Mouse (Mus musculus): ENCODE data around the gene Mymk. TPM values are rescaled to one million over a fixed set of nuclear protein-coding genes. Genes with fewer than 3 reads are reported as not detected.

The Mymk gene
- polyA plus RNA-seq, 1 experiment from 2014 or later: 0.22 TPM

GRCm38 (mm10) chr2:27089238-27089637 lies 17.3 kb upstream of the Mymk start:
- H3K4me1 ChIP-seq (ENCODE audit: control insufficient read depth in 2 of 2, insufficient read depth in 2 of 2, low read length in 2 of 2): peaks cover 33 to 48% of the 10 kb centered on the region in 2 experiments
- no peak overlapping the region for H3K4me2 ChIP-seq (ENCODE audit: low read length)
- WGBS: 67% methylated on average over 1 of the region's 1 CpGs
- no peak overlapping the region for H3K4me3 ChIP-seq (ENCODE audit: control insufficient read depth in 1 of 2, insufficient read depth in 1 of 2, low read depth in 1 of 2, low read length in 2 of 2)
- no peak for ATAC-seq (ENCODE audit: insufficient number of reproducible peaks, insufficient read depth, low FRiP score, low read depth)
- H3K36me3 ChIP-seq (ENCODE audit: control insufficient read depth, insufficient read depth, low read length): 0 out of 2 replicates have a peak, but pooled peaks cover 13% of the 10 kb centered on the region
- no peak overlapping the region for H3K9ac ChIP-seq (ENCODE audit: low read length)
- H3K27ac ChIP-seq (replicated peaks in 1 of 2; ENCODE audit: control insufficient read depth in 1 of 2, insufficient read depth in 1 of 2, low read depth in 2 of 2, low read length in 2 of 2): no peak overlapping the region
- H3K27me3 ChIP-seq (ENCODE audit: control insufficient read depth, insufficient read depth, low read length): no peaks in the 10 kb centered on the region
- no peaks in the 10 kb centered on the region for H3K9me3 ChIP-seq (ENCODE audit: control insufficient read depth, low read length)

- Histone ChIP-seq H3K9ac (ENCODE audit: low read length) (no peak overlapping the region), H3K9me3 (ENCODE audit: control insufficient read depth, low read length) (no peaks in the 10 kb centered on the region), H3K27me3 (ENCODE audit: control insufficient read depth, insufficient read depth, low read length) (no peaks in the 10 kb centered on the region), H3K4me1 (ENCODE audit: control insufficient read depth in 2 of 2, insufficient read depth in 2 of 2, low read length in 2 of 2) (peaks cover 36 to 53% of the 10 kb centered on the region in 2 experiments), H3K27ac (replicated peaks in 1 of 2; ENCODE audit: control insufficient read depth in 1 of 2, insufficient read depth in 1 of 2, low read depth in 2 of 2, low read length in 2 of 2) (peak overlapping the region in 1 of 2 experiments; percentile 64; a peak in 1 of 4 replicates), H3K4me2 (ENCODE audit: low read length) (no peak overlapping the region), H3K36me3 (ENCODE audit: control insufficient read depth, insufficient read depth, low read length) (0 out of 2 replicates have a peak, but pooled peaks cover 14% of the 10 kb centered on the region), H3K4me3 (ENCODE audit: control insufficient read depth in 1 of 2, insufficient read depth in 1 of 2, low read depth in 1 of 2, low read length in 2 of 2) (no peak overlapping the region)
- 72% methylated on average over 5 of the region's 5 CpGs for WGBS
- no peak for ATAC-seq (ENCODE audit: insufficient number of reproducible peaks, insufficient read depth, low FRiP score, low read depth)
These were observed 16.7 kb upstream of the Mymk start for GRCm38 (mm10) chr2:27088700-27089099.

- H3K9ac ChIP-seq (ENCODE audit: low read length): no peak overlapping the region
- H3K4me3 ChIP-seq (ENCODE audit: control insufficient read depth in 1 of 2, insufficient read depth in 1 of 2, low read depth in 1 of 2, low read length in 2 of 2): no peak overlapping the region
- no peaks in the 10 kb centered on the region for H3K9me3 ChIP-seq (ENCODE audit: control insufficient read depth, low read length)
- no peak overlapping the region for H3K4me2 ChIP-seq (ENCODE audit: low read length)
- no peaks in the 10 kb centered on the region for H3K27me3 ChIP-seq (ENCODE audit: control insufficient read depth, insufficient read depth, low read length)
- ATAC-seq (ENCODE audit: insufficient number of reproducible peaks, insufficient read depth, low FRiP score, low read depth): peak; percentile 55; the same call in 1 of the 2 replicates
- 47% methylated on average over 18 of the region's 18 CpGs for WGBS
- H3K36me3 ChIP-seq (ENCODE audit: control insufficient read depth, insufficient read depth, low read length): 0 out of 2 replicates have a peak, but pooled peaks cover 14% of the 10 kb centered on the region
- H3K27ac ChIP-seq (replicated peaks in 1 of 2; ENCODE audit: control insufficient read depth in 1 of 2, insufficient read depth in 1 of 2, low read depth in 2 of 2, low read length in 2 of 2): peak overlapping the region; percentile 19 to 64; a peak in 3 of 4 replicates
- H3K4me1 ChIP-seq (ENCODE audit: control insufficient read depth in 2 of 2, insufficient read depth in 2 of 2, low read length in 2 of 2): peaks cover 40 to 54% of the 10 kb centered on the region in 2 experiments
These were observed 16.2 kb upstream of the Mymk start for GRCm38 (mm10) chr2:27088071-27088644.

- Histone ChIP-seq H3K4me2 (ENCODE audit: low read length) (no peak overlapping the region), H3K4me3 (ENCODE audit: control insufficient read depth in 1 of 2, insufficient read depth in 1 of 2, low read depth in 1 of 2, low read length in 2 of 2) (no peak overlapping the region), H3K9ac (ENCODE audit: low read length) (0 out of 2 replicates have a peak overlapping the region, but pooled peaks have one; percentile 11), H3K9me3 (ENCODE audit: control insufficient read depth, low read length) (no peaks in the 10 kb centered on the region), H3K4me1 (ENCODE audit: control insufficient read depth in 2 of 2, insufficient read depth in 2 of 2, low read length in 2 of 2) (peaks cover 40 to 54% of the 10 kb centered on the region in 2 experiments), H3K36me3 (ENCODE audit: control insufficient read depth, insufficient read depth, low read length) (0 out of 2 replicates have a peak, but pooled peaks cover 14% of the 10 kb centered on the region), H3K27ac (replicated peaks in 1 of 2; ENCODE audit: control insufficient read depth in 1 of 2, insufficient read depth in 1 of 2, low read depth in 2 of 2, low read length in 2 of 2) (peak overlapping the region; percentile 19 to 64; a peak in 2 of 4 replicates), H3K27me3 (ENCODE audit: control insufficient read depth, insufficient read depth, low read length) (no peaks in the 10 kb centered on the region)
- WGBS: 66% methylated on average over 5 of the region's 5 CpGs
- no peak for ATAC-seq (ENCODE audit: insufficient number of reproducible peaks, insufficient read depth, low FRiP score, low read depth)
These were observed 15.6 kb upstream of the Mymk start for GRCm38 (mm10) chr2:27087581-27087980.

GRCm38 (mm10) chr2:27086483-27087010 lies 14.6 kb upstream of the Mymk start:
- no peak for ATAC-seq (ENCODE audit: insufficient number of reproducible peaks, insufficient read depth, low FRiP score, low read depth)
- H3K9ac ChIP-seq (ENCODE audit: low read length): peak overlapping the region; percentile 4; the same call in 1 of the 2 replicates
- 0 out of 2 replicates have a peak, but pooled peaks cover 14% of the 10 kb centered on the region for H3K36me3 ChIP-seq (ENCODE audit: control insufficient read depth, insufficient read depth, low read length)
- no peaks in the 10 kb centered on the region for H3K27me3 ChIP-seq (ENCODE audit: control insufficient read depth, insufficient read depth, low read length)
- H3K4me3 ChIP-seq (ENCODE audit: control insufficient read depth in 1 of 2, insufficient read depth in 1 of 2, low read depth in 1 of 2, low read length in 2 of 2): no peak overlapping the region
- H3K27ac ChIP-seq (replicated peaks in 1 of 2; ENCODE audit: control insufficient read depth in 1 of 2, insufficient read depth in 1 of 2, low read depth in 2 of 2, low read length in 2 of 2): no peak overlapping the region
- WGBS: 74% methylated on average over 4 of the region's 4 CpGs
- no peak overlapping the region for H3K4me2 ChIP-seq (ENCODE audit: low read length)
- H3K9me3 ChIP-seq (ENCODE audit: control insufficient read depth, low read length): no peaks in the 10 kb centered on the region
- H3K4me1 ChIP-seq (ENCODE audit: control insufficient read depth in 2 of 2, insufficient read depth in 2 of 2, low read length in 2 of 2): peaks cover 40 to 56% of the 10 kb centered on the region in 2 experiments

GRCm38 (mm10) chr2:27085801-27086200 lies 13.8 kb upstream of the Mymk start:
- H3K4me2 ChIP-seq (ENCODE audit: low read length): no peak overlapping the region
- H3K4me3 ChIP-seq (ENCODE audit: control insufficient read depth in 1 of 2, insufficient read depth in 1 of 2, low read depth in 1 of 2, low read length in 2 of 2): no peak overlapping the region
- 3% methylated on average over 2 of the region's 2 CpGs for WGBS
- no peak for ATAC-seq (ENCODE audit: insufficient number of reproducible peaks, insufficient read depth, low FRiP score, low read depth)
- H3K36me3 ChIP-seq (ENCODE audit: control insufficient read depth, insufficient read depth, low read length): 0 out of 2 replicates have a peak, but pooled peaks cover 14% of the 10 kb centered on the region
- H3K9me3 ChIP-seq (ENCODE audit: control insufficient read depth, low read length): no peaks in the 10 kb centered on the region
- H3K27ac ChIP-seq (replicated peaks in 1 of 2; ENCODE audit: control insufficient read depth in 1 of 2, insufficient read depth in 1 of 2, low read depth in 2 of 2, low read length in 2 of 2): no peak overlapping the region
- peaks cover 40 to 60% of the 10 kb centered on the region in 2 experiments for H3K4me1 ChIP-seq (ENCODE audit: control insufficient read depth in 2 of 2, insufficient read depth in 2 of 2, low read length in 2 of 2)
- no peak overlapping the region for H3K9ac ChIP-seq (ENCODE audit: low read length)
- no peaks in the 10 kb centered on the region for H3K27me3 ChIP-seq (ENCODE audit: control insufficient read depth, insufficient read depth, low read length)

- Histone ChIP-seq H3K27me3 (ENCODE audit: control insufficient read depth, insufficient read depth, low read length) (no peaks in the 10 kb centered on the region), H3K9me3 (ENCODE audit: control insufficient read depth, low read length) (no peaks in the 10 kb centered on the region), H3K4me2 (ENCODE audit: low read length) (no peak overlapping the region), H3K4me1 (ENCODE audit: control insufficient read depth in 2 of 2, insufficient read depth in 2 of 2, low read length in 2 of 2) (peaks cover 41 to 63% of the 10 kb centered on the region in 2 experiments), H3K36me3 (ENCODE audit: control insufficient read depth, insufficient read depth, low read length) (0 out of 2 replicates have a peak, but pooled peaks cover 8% of the 10 kb centered on the region), H3K9ac (ENCODE audit: low read length) (no peak overlapping the region), H3K27ac (replicated peaks in 1 of 2; ENCODE audit: control insufficient read depth in 1 of 2, insufficient read depth in 1 of 2, low read depth in 2 of 2, low read length in 2 of 2) (no peak overlapping the region), H3K4me3 (ENCODE audit: control insufficient read depth in 1 of 2, insufficient read depth in 1 of 2, low read depth in 1 of 2, low read length in 2 of 2) (no peak overlapping the region)
- no peak for ATAC-seq (ENCODE audit: insufficient number of reproducible peaks, insufficient read depth, low FRiP score, low read depth)
- WGBS: 49% methylated on average over 8 of the region's 8 CpGs
These were observed 13.0 kb upstream of the Mymk start for GRCm38 (mm10) chr2:27084963-27085362.

Measured in heart, embryonic 14.5 days (tissue).